In the genomic region with DNA sequence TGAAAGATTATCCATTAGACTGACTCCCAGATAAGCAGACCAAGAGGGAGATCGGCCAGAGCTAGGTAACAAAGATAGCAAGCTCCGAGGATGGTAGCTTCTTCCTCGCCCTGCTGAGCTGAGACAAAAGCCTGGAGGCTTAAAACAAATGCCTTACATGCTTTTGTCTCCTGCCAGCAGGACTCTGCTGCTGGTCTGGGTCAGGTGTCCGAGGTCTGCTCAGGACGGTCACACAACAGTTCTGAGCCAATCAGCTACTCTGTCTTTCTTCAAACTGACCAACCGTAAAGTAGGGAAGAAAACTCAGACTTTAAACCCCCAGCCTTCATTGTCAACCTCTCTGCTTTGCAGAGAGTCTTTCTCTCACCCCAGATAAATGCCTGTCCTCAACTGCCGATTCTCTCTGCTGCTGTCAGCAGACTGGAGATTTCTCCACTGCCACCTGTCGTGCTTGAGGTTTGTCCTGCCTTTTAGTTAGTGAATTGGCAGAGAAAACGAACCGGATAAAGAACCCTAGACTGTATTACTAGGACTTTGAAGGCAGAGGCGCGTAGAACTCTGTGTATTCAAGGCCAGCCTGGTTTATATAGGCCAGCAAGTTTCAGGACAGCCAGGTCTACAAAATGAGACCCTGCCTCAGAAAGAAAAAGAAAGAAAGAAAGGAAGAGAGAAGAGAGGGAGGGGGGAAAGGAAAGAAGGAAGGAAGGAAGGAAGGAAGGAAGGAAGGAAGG, we compare ENCODE assay signal across 8 mouse cellular contexts. TPM values are rescaled to one million over a fixed set of nuclear protein-coding genes. Genes with fewer than 3 reads are reported as not detected.
A peak's percentile ranks its signal among the peaks of the same experiment; 100 is the strongest.
DNase-seq lines count a peak whose midpoint lies in the region; ATAC-seq and TF ChIP-seq lines count a peak whose summit lies in the region.

Gene C330021F23Rik (plus strand): TSS at position 350 of the 731 bp plus-strand sequence.

- H3K27me3 ChIP-seq in heart, embryonic 10.5 days (ENCODE audit: insufficient read depth, poor library complexity, severe bottlenecking) = no peaks in the 10 kb centered on the region
- no peaks in the 10 kb centered on the region for H3K27me3 ChIP-seq in hindbrain, embryonic 10.5 days (ENCODE audit: insufficient read depth, poor library complexity, severe bottlenecking)
- H3K27me3 ChIP-seq in limb, embryonic 12.5 days = no peaks in the 10 kb centered on the region
- H3K27me3 ChIP-seq in small intestine, adult 2 months (ENCODE audit: control insufficient read depth, insufficient read depth, low read length) = no peaks in the 10 kb centered on the region

- H3K9me3 ChIP-seq in heart, embryonic 10.5 days = no peaks in the 10 kb centered on the region
- H3K9me3 ChIP-seq in hindbrain, embryonic 10.5 days = no peaks in the 10 kb centered on the region
- no peaks in the 10 kb centered on the region for H3K9me3 ChIP-seq in limb, embryonic 12.5 days

- peaks cover 14% of the 10 kb centered on the region for H3K4me1 ChIP-seq in heart, embryonic 10.5 days
- peaks cover 23% of the 10 kb centered on the region for H3K4me1 ChIP-seq in hindbrain, embryonic 10.5 days (replicated peaks)
- H3K4me1 ChIP-seq in limb, embryonic 12.5 days (replicated peaks) = 0 out of 2 replicates have a peak, but pooled peaks cover 3% of the 10 kb centered on the region
- H3K4me1 ChIP-seq in small intestine, adult 2 months (ENCODE audit: control insufficient read depth, insufficient read depth, insufficient read length, low read length) = peaks cover 14% of the 10 kb centered on the region; the same call in 1 of the 2 replicates

- H3K4me3 ChIP-seq in heart, embryonic 10.5 days = peak within 1 kb of the TSS; percentile 54
- peak within 1 kb of the TSS; percentile 53 for H3K4me3 ChIP-seq in hindbrain, embryonic 10.5 days
- H3K4me3 ChIP-seq in limb, embryonic 12.5 days (replicated peaks) = peak within 1 kb of the TSS; percentile 20
- peak within 1 kb of the TSS; percentile 28; the same call in 1 of the 2 replicates for H3K4me3 ChIP-seq in small intestine, adult 2 months (ENCODE audit: low read depth, low read length)

- no peaks in the 10 kb centered on the region for H3K36me3 ChIP-seq in heart, embryonic 10.5 days
- 0 out of 2 replicates have a peak, but pooled peaks cover 5% of the 10 kb centered on the region for H3K36me3 ChIP-seq in hindbrain, embryonic 10.5 days
- H3K36me3 ChIP-seq in limb, embryonic 12.5 days = no peaks in the 10 kb centered on the region
- no peaks in the 10 kb centered on the region for H3K36me3 ChIP-seq in small intestine, adult 2 months (ENCODE audit: control insufficient read depth, insufficient read depth, low read length)

- no peak within 1 kb of the TSS; the same call in 1 of the 2 replicates for H3K9ac ChIP-seq in limb, embryonic 12.5 days (replicated peaks)

- peak within 1 kb of the TSS; percentile 43 for H3K4me2 ChIP-seq in limb, embryonic 12.5 days

- no peak for DNase-seq in heart, embryonic 10.5 days (ENCODE audit: low spot score)
- no peak for DNase-seq in heart, postnatal 25 days (ENCODE audit: low spot score)
- peak; percentile 61 for DNase-seq in hindbrain, embryonic 10.5 days (ENCODE audit: low spot score)
- DNase-seq in layer of hippocampus, postnatal 25 days (ENCODE audit: extremely low spot score in 1 of 2, low spot score in 1 of 2) = no peak
- no peak for DNase-seq in layer of hippocampus, adult 8-10 months (ENCODE audit: low spot score in 2 of 2)
- DNase-seq in left cerebral cortex, postnatal 14 days (ENCODE audit: low spot score in 2 of 2) = no peak

- TF ChIP-seq POLR2A in small intestine, adult 2 months (IDR thresholded peaks at IDR 0.05; ENCODE audit: low read depth, low read length) = no peak

- WGBS in heart, embryonic 10.5 days = 3% methylated on average over 12 of the region's 12 CpGs
- 1% methylated on average over 12 of the region's 12 CpGs for WGBS in hindbrain, embryonic 10.5 days
- WGBS in limb, embryonic 12.5 days = 5% methylated on average over 12 of the region's 12 CpGs
- 9% methylated on average over 12 of the region's 12 CpGs for WGBS in small intestine, adult 2 months

- peak within 1 kb of the TSS; percentile 83 for H3K27ac ChIP-seq in heart, embryonic 10.5 days
- peak within 1 kb of the TSS; percentile 89 for H3K27ac ChIP-seq in hindbrain, embryonic 10.5 days
- H3K27ac ChIP-seq in limb, embryonic 12.5 days = 0 out of 2 replicates have a peak within 1 kb of the TSS, but pooled peaks have one; percentile 4
- no peak within 1 kb of the TSS for H3K27ac ChIP-seq in small intestine, adult 2 months (ENCODE audit: insufficient read depth, low read depth, low read length)

- intact Hi-C loops in heart, postnatal 25 days (cut with DNase I) = no loop called here
- intact Hi-C loops in left cerebral cortex, postnatal 14 days (cut with DNase I) = no loop called here

- no peak for TF ChIP-seq CTCF in small intestine, adult 2 months (IDR thresholded peaks at IDR 0.05; ENCODE audit: extremely low read depth, insufficient read length, insufficient replicate concordance, low read depth, low read length)

- ATAC-seq in limb, embryonic 12.5 days (ENCODE audit: insufficient number of reproducible peaks, insufficient read depth, low FRiP score, low TSS enrichment, low read depth) = no peak

RNA-seq across cellular contexts. Expression of gene C330021F23Rik, which starts in this region (rescaled TPM):
- 3.8 and 5.0 TPM in 2 replicates for polyA plus RNA-seq in heart, embryonic 10.5 days (2016; fragmentation: Nextera tagmentation; extraction: Ambion mirVana)
- total RNA-seq in heart, postnatal 25 days (2021) = under 1 TPM in 1 of 2 experiments, not detected in 1; 0.25 TPM
- 6.1 and 8.3 TPM in 2 replicates for polyA plus RNA-seq in hindbrain, embryonic 10.5 days (2016; fragmentation: Nextera tagmentation; extraction: Ambion mirVana)
- 0.69 and 0.74 TPM in 2 replicates for polyA plus RNA-seq in limb, embryonic 12.5 days (2016; fragmentation: Nextera tagmentation; extraction: Ambion mirVana)
- 0.51 and 3.4 TPM in 2 replicates for polyA plus RNA-seq in small intestine, adult 2 months (2012; rRNA removed)
- not detected for total RNA-seq in layer of hippocampus, postnatal 25 days (2021)
- under 1 TPM in 1 of 4 experiments, not detected in 3; 0.56 TPM for total RNA-seq in layer of hippocampus, adult 8-10 months (2022)
- not detected for total RNA-seq in left cerebral cortex, postnatal 14 days (2021)
